Mouse (Mus musculus) C2C12 (cell line): ENCODE results near the gene Btg4.

Source experiments
- CTCF ChIP-seq: IDR thresholded peaks from one replicate; pipeline ENCODE4 v1.5.1; 2011; ENCODE audit not compliant: control insufficient read depth, insufficient read depth, insufficient read length
- MAX ChIP-seq: IDR thresholded peaks from one replicate; pipeline ENCODE4 v1.6.1; 2011; ENCODE audit warnings: mild to moderate bottlenecking, control low read depth

- no peak for TF ChIP-seq CTCF
- no peak for TF ChIP-seq MAX
Observed at GRCm38 (mm10) chr9:51169133-51169532, 108.4 kb downstream of the Btg4 start.
